Mouse (Mus musculus) cortical plate, adult 2 months (tissue): Measurements from ENCODE around the gene Apof. TPM values are rescaled to one million over a fixed set of nuclear protein-coding genes. Genes with fewer than 3 reads are reported as not detected.

Experiments
- H3K27ac ChIP-seq: fragments of 200-500 bp; 2 replicates; pipeline ENCODE4 v1.5.1; 2012; ENCODE audit warnings: low read length, control low read depth, inconsistent platforms; ENCODE audit not compliant: insufficient read depth
- H3K4me1 ChIP-seq: fragments of 200-500 bp; 2 replicates; pipeline ENCODE4 v1.6.1; 2011; ENCODE audit warnings: low read length; ENCODE audit not compliant: control insufficient read depth, insufficient read depth
- H3K4me3 ChIP-seq: fragments of 200-500 bp; 2 replicates; pipeline ENCODE4 v1.5.1; 2011; ENCODE audit warnings: mild to moderate bottlenecking, low read length, control low read depth; ENCODE audit not compliant: insufficient read depth
- CTCF ChIP-seq: fragments of 200-500 bp; IDR thresholded peaks from 2 replicates; pipeline ENCODE4 v1.5.1; 2011; ENCODE audit warnings: mild to moderate bottlenecking, control low read depth, low read length; ENCODE audit not compliant: insufficient read depth; ENCODE audit errors: extremely low read depth
- POLR2A ChIP-seq: fragments of 200-500 bp; IDR thresholded peaks from 2 replicates; pipeline ENCODE4 v1.6.1; 2011; ENCODE audit warnings: mild to moderate bottlenecking, low read length, control low read depth; ENCODE audit not compliant: insufficient read depth; ENCODE audit errors: extremely low read depth
- polyA plus RNA-seq: library from polyadenylated mRNA; depleted of rRNA; stranded (reverse); fragments of >200 nt; gene quantifications from 2 replicates; pipeline ENCODE4 v1.2.3, GENCODE M21; 2012

Apof gene
- polyA plus RNA-seq, 1 experiment, result 0.29 TPM

- TF ChIP-seq CTCF (no peak), POLR2A (no peak)
- no peaks in the 10 kb centered on the region; the same call in 1 of the 2 replicates for H3K4me1 ChIP-seq
- H3K4me3 ChIP-seq, result no peak overlapping the region
- H3K27ac ChIP-seq, result no peak overlapping the region
Observed at GRCm38 (mm10) chr10:128236321-128236720, 32.1 kb upstream of the Apof start.

GRCm38 (mm10) chr10:128237807-128238480 lies 30.5 kb upstream of the Apof start:
- Histone ChIP-seq H3K27ac (no peak overlapping the region), H3K4me1 (no peaks in the 10 kb centered on the region; the same call in 1 of the 2 replicates), H3K4me3 (no peak overlapping the region)
- TF ChIP-seq CTCF (no peak), POLR2A (no peak)

DNA sequence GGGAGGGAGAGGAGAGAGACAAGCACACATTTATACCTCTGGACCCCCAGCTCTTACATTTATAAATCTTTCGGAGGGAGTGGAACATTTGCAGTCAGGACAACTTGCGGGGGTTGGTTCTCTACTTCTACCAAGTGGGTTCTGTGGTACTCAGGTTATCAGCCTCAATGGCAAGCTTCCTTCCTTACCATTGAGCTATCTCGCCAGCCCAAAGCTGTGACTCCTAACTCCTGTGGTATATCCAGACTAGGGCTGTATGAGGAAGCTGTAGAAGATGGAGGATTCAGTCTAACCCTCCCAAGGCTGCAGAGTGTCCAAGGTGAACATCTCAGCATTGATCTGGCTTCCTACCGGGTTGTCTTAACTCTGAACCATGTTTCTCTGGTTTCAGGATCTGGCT lies 29.3 kb upstream of the Apof start:
- TF ChIP-seq CTCF, result no peak
- TF ChIP-seq POLR2A, result no peak
- Histone ChIP-seq H3K27ac (no peak overlapping the region), H3K4me3 (no peak overlapping the region), H3K4me1 (no peaks in the 10 kb centered on the region; the same call in 1 of the 2 replicates)

DNA sequence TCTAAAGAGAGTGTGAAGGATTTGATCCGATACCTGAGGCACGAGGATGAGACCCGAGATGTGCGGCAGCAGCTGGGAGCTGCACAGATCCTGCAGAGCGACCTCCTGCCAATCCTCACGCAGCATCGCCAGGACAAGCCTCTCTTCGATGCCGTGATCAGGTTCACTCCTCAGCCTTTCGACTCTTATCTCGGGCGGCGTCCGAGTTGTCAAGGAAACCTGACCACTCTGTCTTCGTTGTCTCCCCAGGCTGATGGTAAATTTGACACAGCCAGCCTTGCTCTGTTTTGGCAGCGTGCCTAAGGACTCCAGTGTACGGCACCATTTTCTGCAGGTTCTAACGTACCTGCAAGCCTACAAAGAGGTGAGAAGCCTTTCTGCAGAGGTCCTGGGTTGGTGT lies 28.3 kb upstream of the Apof start:
- Histone ChIP-seq H3K4me1 (no peaks in the 10 kb centered on the region; the same call in 1 of the 2 replicates), H3K27ac (no peak overlapping the region), H3K4me3 (no peak overlapping the region)
- TF ChIP-seq CTCF (no peak), POLR2A (no peak)

DNA sequence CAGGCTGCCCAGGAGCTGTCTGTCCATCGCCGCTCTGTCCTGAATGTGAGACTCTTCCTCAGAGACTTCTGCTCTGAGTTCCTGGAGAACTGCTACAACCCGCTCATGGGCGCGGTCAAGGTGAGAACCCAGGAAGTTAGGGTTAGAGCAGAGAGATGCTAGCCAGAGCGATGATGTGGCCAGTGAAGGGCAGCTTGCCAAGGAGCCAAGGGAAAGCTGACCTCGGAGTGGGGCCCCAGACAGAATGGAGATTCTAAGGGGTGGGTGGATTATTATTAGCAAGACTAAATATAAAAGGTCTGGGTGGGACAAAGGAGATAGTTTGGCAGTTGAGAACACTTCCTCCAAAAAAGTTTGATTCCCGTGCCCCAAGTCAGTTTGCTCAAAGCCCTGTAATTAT lies 25.2 kb upstream of the Apof start:
- H3K27ac ChIP-seq, result no peak overlapping the region
- TF ChIP-seq CTCF, result no peak
- no peak for TF ChIP-seq POLR2A

GRCm38 (mm10) chr10:128244121-128244520 lies 24.4 kb upstream of the Apof start:
- TF ChIP-seq CTCF, result no peak
- TF ChIP-seq POLR2A, result no peak
- no peaks in the 10 kb centered on the region for H3K4me1 ChIP-seq
- H3K4me3 ChIP-seq, result no peak overlapping the region
- H3K27ac ChIP-seq, result no peak overlapping the region

More for the DNA sequence above, 25.2 kb upstream of the Apof start:
- Histone ChIP-seq H3K4me3 (no peak overlapping the region), H3K4me1 (no peaks in the 10 kb centered on the region)

- no peaks in the 10 kb centered on the region for H3K4me1 ChIP-seq
- TF ChIP-seq CTCF (no peak), POLR2A (no peak)
- no peak overlapping the region for H3K4me3 ChIP-seq
- H3K27ac ChIP-seq, result no peak overlapping the region
Observed at GRCm38 (mm10) chr10:128247020-128247732, 21.3 kb upstream of the Apof start.

- no peak overlapping the region for H3K27ac ChIP-seq
- H3K4me3 ChIP-seq, result no peak overlapping the region
- TF ChIP-seq POLR2A (no peak), CTCF (no peak)
- no peaks in the 10 kb centered on the region for H3K4me1 ChIP-seq
Observed at GRCm38 (mm10) chr10:128250565-128250964, 17.9 kb upstream of the Apof start.

GRCm38 (mm10) chr10:128253677-128254255 lies 14.7 kb upstream of the Apof start, which contains the start of gene Apon:
Gene Apon, plus strand, starts transcription at chr10:128254096.
- TF ChIP-seq CTCF (no peak), POLR2A (no peak)
- no peak within 1 kb of the TSS for H3K4me3 ChIP-seq
- no peak within 1 kb of the TSS for H3K27ac ChIP-seq
- H3K4me1 ChIP-seq, result no peaks in the 10 kb centered on the region
